Mouse (Mus musculus) kidney, adult 9 months (tissue): ENCODE measurements around the gene Jpt1.
"Not testable (repeated sequence)": the region's sequence is repeated elsewhere in the genome, so short reads cannot be mapped to it uniquely, and the experiment has no call there.

ENCODE experiments used
- DNase-seq: peaks from one replicate; pipeline ENCODE4 v3.0.0; 2022

The Jpt1 gene

DNA sequence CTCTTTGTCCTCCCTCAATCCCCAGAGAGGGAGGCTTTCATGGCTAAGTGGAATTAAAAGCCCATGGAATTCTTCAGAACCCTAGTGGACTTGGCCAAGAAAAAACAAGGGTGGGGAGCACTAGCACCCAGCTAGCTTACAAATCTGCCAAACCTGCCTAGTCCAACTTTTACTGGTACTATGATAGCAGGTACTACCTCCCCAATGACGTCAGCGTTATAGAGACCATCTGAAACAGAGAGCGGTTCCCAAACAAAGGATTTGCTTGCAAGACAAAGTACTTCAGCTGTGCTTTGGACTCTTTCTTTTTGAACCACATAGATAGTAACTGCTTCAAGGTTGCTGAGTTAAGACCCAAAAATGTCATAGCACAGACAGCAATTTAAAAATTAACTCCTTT is 2.2 kb downstream of the Jpt1 start:
- DNase-seq, result no peak

DNA sequence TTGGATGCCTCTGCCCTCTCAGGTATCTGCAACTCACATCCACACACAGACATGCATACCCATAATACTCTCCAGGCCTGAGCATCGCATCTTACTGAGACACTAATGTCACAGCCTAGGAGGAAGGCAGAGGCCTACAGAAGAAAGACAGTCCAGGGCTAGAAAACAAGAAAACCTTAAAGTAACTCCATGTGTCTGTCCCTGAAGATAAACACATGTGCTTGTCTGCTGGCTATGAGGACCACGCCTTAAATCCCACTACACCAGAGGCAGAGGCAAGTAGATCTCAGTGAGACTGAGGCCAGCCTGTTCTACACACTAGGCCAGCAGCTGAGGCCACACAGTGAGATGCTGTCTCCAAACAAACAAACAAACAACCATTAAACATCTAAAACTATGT is 3.1 kb downstream of the Jpt1 start:
- DNase-seq, result no peak

DNA sequence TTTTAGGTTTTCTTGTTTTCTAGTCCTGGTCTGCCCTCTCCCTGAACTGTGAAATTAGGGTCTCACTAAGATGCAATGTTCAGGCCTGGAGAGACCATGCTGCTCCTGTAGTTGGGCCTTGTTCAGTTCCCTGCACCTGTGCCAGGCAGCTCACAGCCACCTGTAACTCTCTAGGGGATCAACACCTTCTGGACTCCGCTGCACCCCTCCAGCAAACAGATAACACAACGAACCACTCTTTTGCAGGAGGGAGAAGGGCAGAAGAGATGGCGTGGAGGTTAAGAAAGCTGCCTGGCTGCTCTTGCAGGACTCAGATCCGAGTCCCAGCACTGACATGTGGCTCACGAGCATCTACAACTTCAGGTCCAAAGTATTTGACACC is 3.7 kb downstream of the Jpt1 start:
- no peak for DNase-seq

DNA sequence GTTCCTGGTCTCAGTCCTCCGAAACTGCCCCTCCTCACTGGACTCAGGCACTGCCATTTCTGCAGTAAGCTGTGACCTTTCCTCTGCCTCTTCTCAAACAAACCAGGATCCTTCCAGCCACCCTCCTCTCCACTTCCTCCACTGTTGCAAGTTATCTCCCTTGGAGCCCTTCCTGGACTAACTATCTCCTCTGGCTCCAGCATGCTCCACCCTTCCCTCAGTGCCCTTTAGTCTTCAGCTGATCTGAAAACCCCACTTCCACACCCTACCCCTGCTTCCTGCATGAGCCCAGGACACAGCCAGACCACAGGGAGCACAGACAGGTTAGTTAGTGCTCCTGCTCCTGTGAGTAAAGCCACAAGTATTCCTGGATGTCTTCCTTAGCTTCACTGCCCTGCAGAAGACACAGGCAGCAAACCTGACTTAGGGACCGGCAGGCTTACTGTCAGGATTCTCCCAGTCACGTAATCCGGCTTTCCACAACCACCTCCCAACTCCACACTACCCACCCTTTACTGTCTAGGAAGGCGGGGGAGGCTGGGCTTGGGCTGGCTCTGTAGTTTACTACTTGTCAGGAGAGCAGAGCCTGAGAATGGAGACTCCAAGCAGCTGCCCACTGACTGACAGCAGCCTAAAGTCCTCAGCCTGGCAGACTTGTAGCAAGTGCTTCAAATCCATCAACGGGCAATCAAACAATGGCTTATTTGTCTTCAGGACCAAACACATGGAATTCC is 4.2 kb downstream of the Jpt1 start:
- DNase-seq, result no peak

DNA sequence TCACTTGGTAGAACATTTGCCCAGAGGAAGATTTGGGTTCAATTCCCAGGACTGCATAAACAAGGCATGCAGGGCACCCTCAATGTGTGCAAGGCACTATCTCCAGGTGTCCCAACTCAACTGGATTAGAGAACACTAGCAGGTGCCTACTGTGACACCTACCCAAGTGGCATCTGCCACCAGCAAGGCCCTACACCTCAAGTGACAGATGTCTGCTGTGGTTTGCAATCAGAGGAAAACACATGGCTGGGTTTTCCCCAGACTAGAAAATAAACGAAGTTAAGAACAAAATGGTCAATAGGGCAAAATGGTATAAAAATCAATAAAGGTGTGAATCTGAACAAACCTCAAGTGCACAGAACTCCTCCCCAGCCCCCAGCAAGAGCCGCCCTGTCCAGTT is 6.1 kb downstream of the Jpt1 start:
- no peak for DNase-seq

DNA sequence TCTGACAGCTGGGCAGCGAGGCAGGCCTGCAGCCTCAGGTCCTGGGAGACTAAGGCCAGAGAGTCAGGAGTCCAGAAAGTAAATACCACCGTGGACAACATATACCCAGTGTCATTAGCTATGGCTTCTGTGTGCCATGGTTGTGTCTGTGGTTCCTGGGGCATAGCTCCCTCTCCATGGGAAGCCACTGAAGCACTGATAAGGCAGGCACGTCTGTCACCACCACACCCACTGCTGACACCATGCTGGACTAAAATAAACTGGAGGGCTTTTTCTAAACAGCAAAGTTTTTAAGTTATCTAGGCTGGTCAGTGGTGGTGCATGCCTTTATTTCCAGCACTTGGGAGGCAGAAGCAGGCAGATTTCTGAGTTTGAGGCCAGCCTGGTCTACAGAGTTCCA is 7.6 kb downstream of the Jpt1 start:
- DNase-seq, result no peak

DNA sequence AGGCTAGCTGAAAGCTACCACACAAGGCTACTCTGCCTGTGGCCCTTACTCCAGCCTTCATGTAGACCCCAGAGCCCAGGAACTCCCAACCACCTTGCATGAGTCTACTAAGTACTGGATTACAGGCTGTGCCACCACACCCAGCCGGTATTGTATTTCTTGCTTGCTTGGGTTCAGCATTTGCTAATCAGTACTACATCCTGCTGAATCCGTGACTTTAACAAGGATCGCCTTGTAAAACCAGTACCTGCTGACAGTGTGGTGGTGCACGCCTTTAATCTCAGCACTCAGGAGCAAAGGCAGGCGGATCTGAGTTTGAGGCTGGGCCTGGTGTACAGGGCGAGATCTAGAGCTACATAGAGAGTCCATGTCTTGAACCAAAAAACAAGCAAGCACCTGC is 11.6 kb downstream of the Jpt1 start:
- no peak for DNase-seq

DNA sequence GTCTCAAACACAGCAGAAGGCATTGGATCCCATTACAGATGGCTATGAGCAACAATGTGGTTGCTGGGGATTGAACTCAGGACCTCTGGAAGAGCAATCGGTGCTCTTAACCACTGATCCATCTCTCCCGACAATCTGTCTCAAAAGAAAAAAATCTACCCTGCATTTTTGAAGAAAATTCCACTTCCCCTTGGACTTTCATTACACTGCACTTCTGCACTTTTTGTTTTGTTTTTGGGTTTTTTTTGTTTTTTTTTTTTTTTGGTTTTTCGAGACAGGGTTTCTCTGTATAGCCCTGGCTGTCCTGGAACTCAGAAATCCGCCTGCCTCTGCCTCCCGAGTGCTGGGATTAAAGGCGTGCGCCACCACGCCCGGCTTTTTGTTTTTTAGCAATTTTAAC is 17.6 kb downstream of the Jpt1 start:
- DNase-seq, result not testable (repeated sequence)

DNA sequence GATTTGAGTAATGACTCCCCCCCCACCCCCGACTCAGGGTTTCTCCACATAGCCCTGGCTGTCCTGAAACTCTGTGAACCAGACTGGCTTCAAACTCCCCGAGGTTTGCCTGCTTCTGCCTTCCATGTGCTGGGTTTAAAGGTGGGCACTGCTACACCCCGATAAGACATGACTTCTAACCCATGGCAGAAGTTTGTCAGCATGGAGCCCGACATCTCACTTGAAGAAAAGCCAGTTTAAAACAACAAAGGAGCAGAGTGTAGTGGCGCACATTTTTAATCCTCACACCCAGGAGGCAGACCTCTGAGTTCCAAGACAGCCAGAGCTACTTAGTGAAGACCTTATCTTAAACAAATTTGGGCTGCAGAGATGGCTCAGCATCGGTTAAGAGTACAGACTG is 21.8 kb downstream of the Jpt1 start:
- no peak for DNase-seq

DNA sequence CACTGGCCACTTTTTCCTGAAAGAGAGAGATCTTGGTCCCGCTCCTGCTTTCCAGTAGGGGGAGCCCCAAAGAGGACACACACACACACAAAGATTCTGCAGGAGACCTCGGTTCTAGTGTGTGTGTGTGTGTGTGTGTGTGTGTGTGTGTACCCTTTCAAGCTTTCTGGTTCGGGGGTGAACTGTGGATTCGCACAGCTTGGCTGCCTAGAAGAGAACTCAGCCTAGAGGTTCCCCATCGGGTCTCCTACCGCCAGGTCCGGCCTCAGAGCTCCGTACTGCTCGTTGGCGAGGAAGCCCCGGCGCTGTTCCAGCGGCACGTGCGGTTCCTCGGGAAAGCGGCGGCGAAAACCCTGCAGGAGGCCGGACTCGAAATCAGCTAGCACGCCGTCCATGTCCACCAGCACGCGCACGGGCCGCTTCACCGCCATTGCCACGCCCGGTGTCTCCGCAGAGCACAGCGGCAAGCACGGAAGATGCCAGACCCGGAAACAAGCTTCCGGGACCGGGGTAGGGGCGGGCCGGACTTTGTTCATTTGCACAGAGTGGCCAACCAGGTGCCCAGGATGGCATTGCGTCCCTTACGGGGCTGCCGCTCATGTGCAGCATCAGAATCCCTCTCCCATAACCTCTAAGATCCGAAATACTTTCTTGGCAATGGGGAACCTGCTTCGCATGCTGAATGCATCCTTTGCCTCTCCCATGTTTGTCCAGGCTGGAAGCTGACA is 22.7 kb downstream of the Jpt1 start, which contains the start of gene Nt5c:
TSS of gene Nt5c (minus strand) at position 507 of the 728 bp plus-strand sequence.
- DNase-seq, result peak; percentile 83

DNA sequence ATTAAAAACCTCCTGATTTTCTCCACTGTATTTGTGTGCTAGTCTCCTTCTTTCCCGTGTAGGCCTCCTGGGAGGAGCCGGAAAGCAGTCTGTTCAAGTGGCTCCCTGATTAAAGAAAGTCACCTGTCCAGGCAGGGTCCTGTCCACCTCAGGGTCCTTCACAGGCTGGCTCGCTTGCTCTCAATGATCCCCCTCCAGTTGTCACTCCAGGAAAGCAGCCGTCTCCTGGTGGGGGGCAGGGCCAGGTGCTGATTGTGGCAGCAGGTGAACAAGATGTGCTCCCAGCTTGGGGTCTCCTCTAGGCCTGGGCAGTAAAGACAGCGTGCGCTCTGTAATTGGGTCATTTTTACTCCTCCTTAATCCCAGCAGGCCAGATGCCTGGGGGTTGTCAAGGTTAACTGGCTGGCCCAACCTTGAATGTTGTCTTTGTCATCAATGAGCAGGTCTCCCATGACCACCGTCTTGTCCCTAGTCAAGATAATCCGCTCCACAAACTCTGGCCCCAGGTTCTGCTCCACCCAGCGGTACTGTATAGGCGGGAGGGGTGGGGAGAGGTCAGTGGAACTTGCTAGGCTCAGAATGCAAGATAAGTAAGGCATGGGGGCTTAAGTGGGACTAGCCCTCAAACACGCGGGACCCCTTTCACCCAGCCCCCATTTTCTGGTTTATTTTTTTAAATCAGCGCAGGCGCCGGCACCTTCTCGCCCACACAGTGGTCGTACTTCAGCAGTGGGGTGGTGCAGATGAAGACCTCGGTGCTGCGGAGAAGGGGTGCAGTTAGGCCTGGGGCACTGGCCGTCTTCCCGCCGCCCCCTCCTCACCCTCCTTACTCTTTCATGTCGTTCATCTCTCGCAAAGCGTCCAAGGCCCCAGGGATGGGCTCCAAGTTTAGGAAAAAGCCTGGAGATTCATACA is 23.5 kb downstream of the Jpt1 start:
- DNase-seq, result no peak

DNA sequence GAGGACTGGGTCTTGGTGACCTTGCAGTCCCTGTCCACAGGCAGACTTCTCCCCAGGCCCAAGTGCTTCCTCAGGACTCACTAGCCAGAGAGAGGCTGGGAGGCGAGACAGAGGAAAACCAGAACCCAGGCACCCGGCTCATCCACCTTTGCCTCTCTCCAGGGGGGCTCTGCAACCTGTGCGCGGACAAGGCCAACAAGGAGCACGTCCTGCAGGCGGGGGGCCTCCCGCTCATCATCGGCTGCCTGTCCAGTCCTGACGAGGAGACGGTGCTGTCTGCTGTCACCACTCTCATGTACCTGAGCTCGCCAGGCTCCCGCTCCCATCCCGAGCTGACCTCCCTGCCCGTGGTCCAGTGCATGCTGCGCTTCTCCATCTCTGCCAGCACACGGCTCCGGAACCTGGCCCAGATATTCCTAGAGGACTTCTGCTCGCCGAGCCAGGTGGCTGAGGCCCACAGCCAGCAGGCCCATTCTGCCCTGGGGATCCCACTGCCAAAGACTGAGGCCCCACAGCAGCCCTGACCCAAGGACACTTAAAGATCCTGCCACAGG is 25.6 kb downstream of the Jpt1 start:
- DNase-seq, result no peak

DNA sequence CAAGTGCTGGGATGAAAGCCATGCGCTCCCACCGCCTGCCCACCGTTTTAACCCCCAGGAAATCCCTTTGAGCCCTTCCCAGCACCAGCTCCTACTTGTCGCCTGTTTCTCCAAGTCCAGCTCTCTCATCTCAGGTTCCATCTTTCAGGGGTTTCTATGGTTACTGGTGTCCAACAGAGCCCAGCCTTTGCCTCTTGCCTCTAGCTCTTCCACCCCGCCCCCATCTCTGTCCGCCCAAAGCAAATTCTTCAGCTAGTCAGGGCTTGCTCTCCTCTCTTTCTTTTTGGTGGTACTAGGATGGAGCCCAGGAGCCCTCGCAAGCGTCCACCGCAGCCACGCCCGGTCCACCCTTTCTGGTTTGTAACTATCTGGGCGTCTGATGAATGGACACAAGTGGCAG is 29.0 kb downstream of the Jpt1 start:
- no peak for DNase-seq

DNA sequence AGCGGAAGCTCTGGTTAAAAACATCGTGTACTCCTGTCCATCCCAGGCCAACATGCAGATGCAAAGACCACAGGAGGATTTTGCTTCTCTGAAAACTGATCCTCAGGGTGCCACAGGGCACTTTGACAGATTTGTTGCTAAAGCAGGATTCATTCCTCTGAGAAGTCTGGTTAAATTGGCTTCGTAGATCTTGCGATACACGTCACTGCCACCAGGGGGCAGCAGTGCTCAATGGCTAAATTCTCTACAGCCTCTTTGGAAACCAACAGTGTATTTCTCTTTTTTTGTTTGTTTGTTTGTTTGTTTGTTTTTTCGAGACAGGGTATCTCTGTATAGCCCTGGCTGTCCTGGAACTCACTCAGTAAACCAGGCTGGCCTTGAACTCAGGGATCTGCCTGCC is 30.5 kb downstream of the Jpt1 start:
- DNase-seq, result peak; percentile 77

DNA sequence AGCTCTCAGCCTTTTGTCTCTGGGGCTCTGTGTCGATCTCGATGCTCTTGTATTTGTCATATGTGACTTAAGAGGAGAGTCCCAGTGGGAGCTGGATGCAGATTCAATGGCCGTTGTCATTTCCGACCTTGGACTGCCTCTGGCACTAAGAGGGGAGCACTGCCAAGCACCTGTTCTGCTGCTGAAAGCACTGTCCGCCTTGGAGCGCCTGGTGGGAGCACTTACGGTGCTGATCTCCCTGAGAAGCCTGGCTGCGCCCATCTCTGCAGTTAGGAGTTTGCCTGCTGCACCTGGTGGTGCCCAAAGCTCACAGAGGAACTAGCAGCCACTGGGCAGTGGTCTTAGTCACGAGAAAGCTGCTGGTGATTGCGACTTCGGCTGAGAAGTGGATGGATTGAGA is 30.9 kb downstream of the Jpt1 start:
- DNase-seq, result no peak

DNA sequence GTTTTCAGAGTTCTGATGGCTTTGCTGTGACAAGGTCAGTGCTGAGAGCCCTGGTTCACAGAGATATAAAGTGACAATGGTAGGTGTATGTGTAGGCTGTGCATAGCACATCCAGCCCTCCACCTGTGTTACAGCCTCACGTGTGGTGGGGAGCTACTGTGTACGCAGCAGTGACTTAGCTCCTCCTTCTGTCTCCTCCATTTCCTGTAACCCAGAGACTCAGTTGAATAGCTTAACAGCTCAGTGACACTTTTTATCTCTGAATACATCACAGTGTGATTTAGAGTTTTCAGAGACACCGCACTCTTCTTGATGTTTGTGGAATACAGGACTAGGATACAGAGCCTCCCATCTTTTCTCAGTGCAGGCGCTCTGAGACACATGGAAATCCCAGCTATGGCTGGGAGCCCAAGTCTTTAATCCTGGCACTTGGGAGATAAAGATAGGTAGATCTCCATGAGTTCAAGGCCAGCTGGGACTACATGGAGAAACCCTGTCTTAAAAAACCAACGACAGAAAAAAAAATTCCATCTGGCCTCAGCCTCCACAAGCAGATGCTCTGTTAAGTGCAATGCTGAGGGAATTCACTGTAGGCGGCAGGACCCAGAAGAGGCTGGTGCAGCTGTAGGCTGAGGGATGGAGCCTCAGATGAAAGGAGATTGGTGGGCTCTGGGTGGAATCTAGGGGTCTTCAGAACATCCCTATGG is 32.5 kb downstream of the Jpt1 start:
- no peak for DNase-seq

DNA sequence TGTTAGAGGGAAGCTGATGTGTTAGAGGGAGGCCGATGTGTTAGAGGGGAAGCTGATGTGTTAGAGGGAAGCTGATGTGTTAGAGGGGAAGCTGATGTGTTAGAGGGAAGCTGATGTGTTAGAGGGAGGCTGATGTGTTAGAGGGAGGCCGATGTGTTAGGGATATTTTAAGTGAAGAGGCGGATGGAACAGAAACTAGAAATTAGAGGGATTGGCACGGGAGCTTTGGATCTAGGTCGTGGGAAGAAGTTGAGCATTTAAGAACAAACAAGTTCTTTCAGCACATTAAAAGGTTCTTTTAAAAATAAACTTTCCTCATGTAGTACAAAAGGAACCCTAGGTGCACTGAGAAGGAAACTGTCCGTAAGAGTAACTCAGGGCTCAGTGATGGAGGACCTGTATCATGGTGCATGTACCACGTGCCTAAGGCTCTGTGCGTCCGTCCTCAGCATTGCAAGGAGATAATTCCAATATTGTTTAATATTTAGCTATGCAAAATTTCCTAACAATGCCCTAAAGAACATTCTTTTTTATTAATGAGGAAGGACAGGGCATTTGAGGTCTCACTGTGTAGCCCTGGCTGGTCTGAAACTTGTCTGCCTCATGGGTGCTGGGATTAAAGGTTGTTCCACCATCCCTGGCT is 35.8 kb downstream of the Jpt1 start:
- no peak for DNase-seq

DNA sequence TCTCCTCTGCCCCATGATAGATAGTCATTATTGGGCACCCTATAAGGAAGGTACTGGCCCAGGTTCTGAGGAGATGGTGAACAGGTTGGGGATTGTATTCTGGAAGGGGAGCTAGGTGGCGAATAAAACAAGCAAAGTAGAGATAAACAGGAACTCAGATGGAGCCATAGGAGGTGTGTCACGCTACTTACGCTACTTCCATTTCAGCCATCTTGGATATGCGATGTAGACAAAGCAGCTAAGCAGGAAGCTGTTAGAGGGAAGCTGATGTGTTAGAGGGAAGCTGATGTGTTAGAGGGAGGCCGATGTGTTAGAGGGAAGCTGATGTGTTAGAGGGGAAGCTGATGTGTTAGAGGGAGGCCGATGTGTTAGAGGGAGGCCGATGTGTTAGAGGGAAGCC is 36.8 kb downstream of the Jpt1 start:
- DNase-seq, result not testable (repeated sequence)

DNA sequence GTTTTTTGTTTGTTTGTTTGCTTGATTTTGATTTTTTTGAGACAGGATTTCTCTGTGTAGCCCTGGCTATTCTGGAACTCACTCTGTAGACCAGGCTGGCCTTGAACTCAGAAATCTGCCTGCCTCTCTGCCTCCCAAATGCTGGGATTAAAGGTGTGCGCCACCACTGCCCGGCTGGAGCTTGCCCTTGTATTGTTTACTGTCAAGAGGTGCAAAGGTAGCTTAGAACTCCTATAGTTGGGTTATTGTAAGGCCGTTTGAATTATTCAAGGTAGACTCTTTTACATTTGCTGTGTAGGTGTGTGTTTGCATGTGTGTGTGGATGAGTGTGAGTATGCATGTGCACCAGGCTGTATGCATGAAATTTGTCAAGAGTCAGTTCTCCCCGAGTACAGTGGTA is 37.6 kb downstream of the Jpt1 start:
- DNase-seq, result not testable (repeated sequence)

DNA sequence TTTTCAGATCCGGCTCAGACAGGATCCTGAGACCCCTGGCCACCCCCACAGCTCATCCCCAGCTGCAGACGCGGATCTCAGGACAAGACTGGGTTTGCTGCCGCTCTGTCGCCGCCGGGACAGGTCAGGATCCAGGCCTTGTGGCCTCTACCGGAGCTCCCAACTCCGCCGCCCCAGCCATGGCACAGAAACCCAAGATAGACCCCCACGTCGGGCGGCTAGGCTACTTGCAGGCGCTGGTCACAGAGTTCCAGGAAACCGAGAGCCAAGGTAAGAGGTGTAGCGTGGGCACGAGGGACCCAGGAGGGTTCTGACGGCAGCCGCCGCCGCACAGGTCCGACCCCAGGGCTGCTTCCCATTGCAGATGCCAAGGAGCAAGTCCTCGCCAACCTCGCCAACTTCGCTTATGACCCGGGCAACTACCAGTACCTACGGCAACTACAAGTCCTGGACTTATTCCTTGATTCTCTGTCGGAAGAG is 38.4 kb downstream of the Jpt1 start:
- DNase-seq, result no peak

DNA sequence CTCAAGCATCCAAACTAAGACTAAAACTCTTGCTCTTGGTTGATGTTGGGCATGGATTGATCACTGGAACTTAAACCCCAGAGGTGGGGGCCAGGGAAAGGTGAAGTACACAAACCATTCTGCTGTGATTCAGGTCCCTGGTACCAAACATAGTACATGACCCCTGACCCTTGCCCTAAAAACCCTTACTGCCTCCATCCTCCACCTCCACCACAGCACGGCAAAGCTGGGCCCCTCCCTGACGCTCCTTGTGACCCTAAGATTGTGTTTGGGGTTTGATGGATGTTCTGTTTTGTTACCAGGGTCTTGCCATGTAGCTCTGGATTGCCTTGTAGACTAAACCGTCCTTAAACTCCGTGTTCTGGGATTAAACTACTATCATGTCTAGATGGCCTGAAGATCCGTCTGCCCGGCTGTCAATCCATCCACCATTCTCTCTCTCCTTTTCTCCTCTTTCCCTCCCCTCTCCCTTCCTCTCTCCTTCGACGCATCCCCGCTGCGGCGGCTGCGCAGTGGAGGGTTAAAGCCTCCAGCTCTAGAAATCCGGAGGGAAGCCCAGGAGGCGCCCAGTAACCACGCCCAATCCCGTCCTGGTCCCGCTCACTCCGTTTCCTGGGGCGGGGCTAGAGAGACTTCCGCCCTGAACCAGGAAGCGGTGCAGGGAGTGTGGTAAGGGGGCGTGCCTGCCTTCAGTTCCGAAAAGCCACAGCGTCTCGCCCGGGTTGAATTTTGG is 39.0 kb downstream of the Jpt1 start, which contains the start of gene Armc7:
TSS of gene Armc7 (plus strand) at position 643 of the 733 bp plus-strand sequence.
- peak; percentile 97 for DNase-seq
